Mouse (Mus musculus) neural tube, embryonic 14.5 days (tissue): ENCODE measurements around the gene Rdh16f1. TPM values are rescaled to one million over a fixed set of nuclear protein-coding genes. Genes with fewer than 3 reads are reported as not detected.
"Not testable (repeated sequence)": the region's sequence is repeated elsewhere in the genome, so short reads cannot be mapped to it uniquely, and the experiment has no call there.

ENCODE experiments used
- ATAC-seq: fragments of 200-750 bp; cut with Nextera tagmentation; 2 replicates; pipeline ENCODE4 v1.8.0; 2017; ENCODE audit warnings: low read depth, mild to moderate bottlenecking, moderate TSS enrichment, moderate library complexity
- H3K27ac ChIP-seq: fragments of 300-500 bp; sonication (generic); 2 replicates; pipeline ENCODE4 v1.5.1; 2014; ENCODE audit warnings: low read depth, mild to moderate bottlenecking, control low read depth, low read length, moderate library complexity, mixed read lengths
- H3K27me3 ChIP-seq: fragments of 300-500 bp; sonication (generic); 2 replicates; pipeline ENCODE4 v1.6.1; 2014; ENCODE audit warnings: low read length; ENCODE audit not compliant: control insufficient read depth, insufficient read depth
- H3K36me3 ChIP-seq: fragments of 300-500 bp; sonication (generic); 2 replicates; pipeline ENCODE4 v1.6.1; 2014; ENCODE audit warnings: low read length, mixed read lengths; ENCODE audit not compliant: control insufficient read depth, insufficient read depth
- H3K4me1 ChIP-seq: fragments of 300-500 bp; sonication (generic); 2 replicates; pipeline ENCODE4 v1.6.1; 2014; ENCODE audit warnings: low read length; ENCODE audit not compliant: control insufficient read depth, insufficient read depth
- H3K4me2 ChIP-seq: fragments of 300-500 bp; sonication (generic); 2 replicates; pipeline ENCODE4 v1.6.1; 2014; ENCODE audit warnings: mild to moderate bottlenecking, low read depth, low read length, control low read depth
- H3K4me3 ChIP-seq: fragments of 300-500 bp; sonication (generic); 2 replicates; pipeline ENCODE4 v1.5.1; 2014; ENCODE audit warnings: low read depth, low read length, control low read depth, mixed read lengths
- H3K9ac ChIP-seq: fragments of 300-500 bp; sonication (generic); replicated peaks from 2 replicates; pipeline ENCODE4 v1.6.1; 2014; ENCODE audit warnings: low read depth, mild to moderate bottlenecking, control low read depth, low read length, mixed read lengths
- H3K9me3 ChIP-seq: fragments of 300-500 bp; sonication (generic); 2 replicates; pipeline ENCODE4 v1.6.1; 2016; ENCODE audit warnings: low read length; ENCODE audit not compliant: control insufficient read depth
- WGBS: fragments of 180-500 bp; shearing (Covaris S2); extraction: QIAGEN DNeasy Blood & Tissue Kit; methylation state at CpG from one replicate; pipeline ENCODE4 v1.1.7; 2014; 5-methylcytosine and 5-hydroxymethylcytosine counted together
- polyA plus RNA-seq: library from polyadenylated mRNA; unstranded; fragments of >200 nt; fragmentation: Nextera tagmentation; extraction: Ambion mirVana; gene quantifications from 2 replicates; pipeline ENCODE4 v1.2.1, GENCODE M21; 2014

Gene Rdh16f1
- polyA plus RNA-seq, 1 experiment from 2014 or later: 0.25 TPM

DNA sequence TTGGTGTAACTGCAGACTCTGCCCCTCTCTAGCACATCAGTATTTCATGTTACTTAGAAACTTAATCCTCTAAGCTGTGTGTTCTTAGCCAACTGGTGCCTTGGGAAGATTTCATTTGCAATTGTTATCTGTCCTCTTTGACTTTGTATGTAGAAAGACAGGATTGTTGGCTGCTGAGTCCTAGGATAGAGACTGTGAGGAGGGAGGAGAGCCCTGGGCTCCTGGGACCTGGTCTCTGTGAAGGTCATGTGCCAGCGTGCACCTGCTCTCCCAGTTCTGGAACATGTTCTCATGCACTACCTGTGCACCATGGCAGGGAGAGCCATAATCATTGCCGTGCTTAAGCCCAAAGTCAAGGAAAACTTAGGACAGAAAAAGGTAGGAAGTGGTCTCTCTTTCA is 42.0 kb downstream of the Rdh16f1 start:
- 80% methylated on average over 2 of the region's 2 CpGs for WGBS
- Histone ChIP-seq H3K4me2 (no peak overlapping the region), H3K27me3 (no peaks in the 10 kb centered on the region), H3K4me1 (no peaks in the 10 kb centered on the region), H3K9ac (no peak overlapping the region), H3K36me3 (no peaks in the 10 kb centered on the region), H3K27ac (no peak overlapping the region), H3K9me3 (no peaks in the 10 kb centered on the region), H3K4me3 (no peak overlapping the region)
- no peak for ATAC-seq

DNA sequence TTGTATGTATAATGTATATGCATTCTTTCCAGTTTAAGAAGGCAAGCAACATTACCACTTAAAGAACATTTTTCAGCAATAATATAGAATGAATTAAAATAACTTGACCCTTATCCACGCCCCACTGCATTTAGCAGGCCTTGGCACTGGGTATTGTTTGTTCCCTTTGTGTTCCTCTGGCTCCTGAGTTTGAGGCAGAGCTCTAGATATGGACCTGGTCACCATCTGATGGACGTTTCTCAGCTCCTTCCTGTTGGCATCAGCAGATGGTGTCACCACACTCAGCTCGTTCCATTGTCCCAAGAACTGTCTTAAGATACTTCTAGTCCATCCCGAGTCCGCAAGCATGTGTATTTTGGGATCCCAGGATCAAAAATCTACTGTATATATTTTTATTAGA is 42.6 kb downstream of the Rdh16f1 start:
- H3K9me3 ChIP-seq: no peaks in the 10 kb centered on the region
- H3K27ac ChIP-seq: no peak overlapping the region
- H3K4me3 ChIP-seq: no peak overlapping the region
- no peaks in the 10 kb centered on the region for H3K4me1 ChIP-seq
- H3K9ac ChIP-seq: no peak overlapping the region
- H3K36me3 ChIP-seq: no peaks in the 10 kb centered on the region
- ATAC-seq: no peak
- no peak overlapping the region for H3K4me2 ChIP-seq
- 86% methylated on average over 5 of the region's 5 CpGs for WGBS
- H3K27me3 ChIP-seq: no peaks in the 10 kb centered on the region

DNA sequence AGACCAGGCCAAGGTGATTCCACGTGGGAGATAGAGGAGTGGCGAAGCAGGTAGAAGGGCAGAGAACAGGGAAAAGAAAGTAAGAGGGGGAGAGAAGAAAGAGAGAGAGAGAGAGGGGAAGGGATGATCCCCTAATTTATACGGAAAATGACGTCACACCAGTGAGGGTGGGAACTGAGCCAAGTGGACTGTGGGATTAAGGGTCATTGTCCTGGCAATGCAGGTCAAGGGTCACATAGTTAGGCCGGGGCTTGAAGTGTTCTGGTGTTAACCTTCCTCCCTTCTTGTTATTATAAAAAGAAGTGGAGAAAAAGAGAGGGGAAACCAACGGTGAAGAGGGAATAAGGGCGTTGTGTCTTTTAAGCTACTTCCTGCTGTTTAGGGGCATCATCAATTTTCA is 44.8 kb downstream of the Rdh16f1 start:
- Histone ChIP-seq H3K27me3 (no peaks in the 10 kb centered on the region), H3K27ac (no peak overlapping the region), H3K9me3 (no peaks in the 10 kb centered on the region), H3K4me3 (no peak overlapping the region), H3K36me3 (no peaks in the 10 kb centered on the region), H3K4me1 (no peaks in the 10 kb centered on the region), H3K4me2 (no peak overlapping the region), H3K9ac (no peak overlapping the region)
- ATAC-seq: no peak
- 70% methylated on average over 7 of the region's 7 CpGs for WGBS

DNA sequence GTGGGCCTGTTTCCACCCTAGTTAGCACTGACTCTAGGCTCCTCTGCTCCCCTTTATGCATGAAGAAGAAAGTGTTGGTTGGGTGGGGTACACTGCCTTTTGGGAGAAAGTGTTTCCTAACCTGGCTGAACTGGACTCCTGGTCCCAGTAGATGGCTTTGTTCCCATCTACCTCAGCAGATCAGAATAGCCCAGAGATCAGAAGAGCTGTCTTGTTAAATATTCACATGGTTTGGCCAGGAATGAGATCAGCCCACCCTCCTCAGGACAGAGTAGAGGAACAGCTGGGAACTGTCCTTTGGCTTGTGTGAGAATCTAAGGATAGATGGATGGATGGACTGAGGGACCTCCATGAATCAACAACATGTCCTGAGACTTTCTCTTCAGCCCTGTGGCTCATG is 56.3 kb downstream of the Rdh16f1 start:
- H3K4me3 ChIP-seq: no peak overlapping the region
- H3K9me3 ChIP-seq: no peaks in the 10 kb centered on the region
- no peak overlapping the region for H3K4me2 ChIP-seq
- no peaks in the 10 kb centered on the region for H3K36me3 ChIP-seq
- no peak for ATAC-seq
- H3K27me3 ChIP-seq: no peaks in the 10 kb centered on the region
- H3K27ac ChIP-seq: no peak overlapping the region
- no peaks in the 10 kb centered on the region for H3K4me1 ChIP-seq
- H3K9ac ChIP-seq: no peak overlapping the region

DNA sequence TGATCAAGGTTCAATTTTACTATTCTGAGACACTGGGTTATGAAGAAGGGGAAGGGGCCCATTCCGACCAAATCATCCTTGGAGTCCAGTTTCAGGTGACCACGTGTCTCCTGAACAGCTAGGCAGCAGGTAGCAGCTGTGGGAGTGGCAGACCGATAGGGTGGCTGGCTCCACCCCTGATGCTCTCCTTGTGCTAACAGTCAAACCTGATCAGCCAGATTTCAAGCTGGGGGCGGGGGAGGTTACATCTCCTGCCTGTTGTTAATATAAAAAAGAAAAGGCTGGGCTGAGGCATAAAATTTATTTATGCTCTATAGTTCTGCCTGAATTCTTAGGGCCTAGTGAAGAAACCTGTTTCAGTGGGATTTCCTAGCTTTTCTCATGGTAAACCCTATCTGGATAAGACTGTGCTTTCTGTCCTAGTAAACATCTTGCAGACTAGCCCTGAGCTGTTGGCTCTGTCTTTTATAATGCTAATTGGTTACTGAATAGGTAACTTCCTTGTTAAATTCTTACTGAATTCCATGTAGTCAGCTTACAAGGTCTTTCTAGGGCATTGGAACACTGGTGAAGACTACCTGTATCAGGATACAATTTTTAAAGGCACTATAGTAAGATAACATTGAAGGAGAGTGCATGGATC is 57.8 kb downstream of the Rdh16f1 start:
- H3K4me2 ChIP-seq, H3K4me3 ChIP-seq, H3K36me3 ChIP-seq, H3K9me3 ChIP-seq, H3K9ac ChIP-seq, H3K4me1 ChIP-seq, H3K27me3 ChIP-seq, ATAC-seq, H3K27ac ChIP-seq: not testable (repeated sequence)
- WGBS: 80% methylated on average over 4 of the region's 4 CpGs

DNA sequence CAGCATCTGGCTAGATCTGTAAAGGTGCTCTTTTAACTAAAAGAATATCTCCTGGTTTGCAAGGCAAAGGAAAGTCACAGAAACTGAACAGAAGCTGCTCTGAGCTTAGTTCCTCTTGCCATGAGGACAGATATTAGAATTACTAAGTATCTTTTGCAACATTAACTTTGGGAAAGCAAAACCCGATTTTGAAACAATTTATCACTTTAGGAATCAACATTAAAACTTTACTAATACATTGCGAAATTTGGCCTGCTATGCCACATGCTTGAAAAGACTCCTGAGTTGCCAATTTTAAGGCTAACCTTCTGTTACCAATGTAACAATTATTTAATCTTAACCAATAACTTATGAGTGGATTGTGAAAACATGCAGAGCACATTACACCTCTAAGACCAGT is 62.2 kb downstream of the Rdh16f1 start:
- not testable (repeated sequence) for H3K36me3 ChIP-seq, H3K9ac ChIP-seq, H3K9me3 ChIP-seq, ATAC-seq, H3K27ac ChIP-seq, H3K4me3 ChIP-seq, H3K27me3 ChIP-seq, H3K4me2 ChIP-seq, H3K4me1 ChIP-seq
- WGBS: 88% methylated on average over 2 of the region's 2 CpGs

DNA sequence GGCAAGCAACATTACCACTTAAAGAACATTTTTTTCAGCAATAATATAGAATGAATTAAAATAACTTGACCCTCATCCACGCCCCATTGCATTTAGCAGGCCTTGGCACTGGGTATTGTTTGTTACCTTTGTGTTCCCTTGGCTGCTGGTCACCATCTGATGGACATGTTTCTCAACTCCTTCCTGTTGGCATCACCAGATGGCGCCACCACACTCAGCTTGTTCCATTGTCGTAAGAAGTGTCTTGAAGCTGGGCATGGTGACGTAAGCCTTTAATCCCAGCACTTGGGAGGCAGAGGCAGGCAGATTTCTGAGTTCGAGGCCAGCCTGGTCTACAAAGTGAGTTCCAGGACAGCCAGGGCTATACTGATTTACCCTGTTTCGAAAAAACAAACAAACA is 65.8 kb downstream of the Rdh16f1 start:
- H3K4me3 ChIP-seq: no peak overlapping the region
- no peak overlapping the region for H3K9ac ChIP-seq
- no peak for ATAC-seq
- H3K27ac ChIP-seq: no peak overlapping the region
- no peaks in the 10 kb centered on the region for H3K36me3 ChIP-seq
- no peaks in the 10 kb centered on the region for H3K4me1 ChIP-seq
- no peaks in the 10 kb centered on the region for H3K9me3 ChIP-seq
- no peak overlapping the region for H3K4me2 ChIP-seq
- no peaks in the 10 kb centered on the region for H3K27me3 ChIP-seq
- WGBS: 78% methylated on average over 6 of the region's 6 CpGs

DNA sequence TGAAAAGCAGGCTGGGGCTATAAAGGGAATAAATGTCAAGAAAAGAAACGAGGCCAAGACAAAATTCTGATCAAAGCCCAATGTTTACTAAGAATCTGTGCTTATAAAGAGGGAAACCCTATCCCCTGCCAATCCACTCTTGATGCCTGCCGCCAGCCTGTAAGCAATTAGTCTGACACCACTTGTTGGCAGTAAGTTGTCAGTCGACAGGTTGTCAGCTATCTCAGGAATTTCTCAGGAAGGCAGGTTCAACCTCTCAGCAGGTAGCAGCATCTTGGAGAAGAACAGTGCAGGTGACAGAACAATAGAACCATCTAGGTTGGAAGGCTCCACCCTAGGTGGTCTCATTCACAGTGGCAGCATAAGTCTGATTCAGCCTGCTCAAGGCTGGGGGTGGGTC is 69.5 kb downstream of the Rdh16f1 start:
- ATAC-seq: no peak
- WGBS: 83% methylated on average over 3 of the region's 3 CpGs
- Histone ChIP-seq H3K4me2 (no peak overlapping the region), H3K9ac (no peak overlapping the region), H3K36me3 (no peaks in the 10 kb centered on the region), H3K4me3 (no peak overlapping the region), H3K27ac (no peak overlapping the region), H3K4me1 (no peaks in the 10 kb centered on the region), H3K27me3 (no peaks in the 10 kb centered on the region), H3K9me3 (no peaks in the 10 kb centered on the region)

DNA sequence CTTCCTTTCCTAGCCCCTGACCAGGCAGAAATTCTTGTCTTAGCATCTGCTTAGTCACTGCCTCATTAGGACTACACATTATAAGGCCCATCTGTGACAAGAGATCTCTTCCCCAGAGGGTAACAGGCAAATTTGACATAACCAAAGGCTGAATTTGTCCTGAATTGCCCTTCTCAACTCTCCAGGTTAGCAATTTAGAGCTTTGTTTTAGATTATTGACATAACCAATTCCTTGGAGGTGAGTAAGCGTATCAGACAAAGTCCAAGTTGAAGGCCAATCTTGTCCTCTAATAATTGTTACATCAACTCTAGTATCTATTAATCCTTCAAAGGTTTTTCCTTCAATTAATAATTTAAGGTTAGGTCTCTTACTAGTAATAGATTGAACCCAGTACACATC is 74.6 kb downstream of the Rdh16f1 start:
- 100% methylated on average over 1 of the region's 1 CpGs for WGBS
- H3K27ac ChIP-seq, ATAC-seq, H3K4me3 ChIP-seq, H3K27me3 ChIP-seq, H3K36me3 ChIP-seq, H3K4me1 ChIP-seq, H3K9me3 ChIP-seq, H3K4me2 ChIP-seq, H3K9ac ChIP-seq: not testable (repeated sequence)

DNA sequence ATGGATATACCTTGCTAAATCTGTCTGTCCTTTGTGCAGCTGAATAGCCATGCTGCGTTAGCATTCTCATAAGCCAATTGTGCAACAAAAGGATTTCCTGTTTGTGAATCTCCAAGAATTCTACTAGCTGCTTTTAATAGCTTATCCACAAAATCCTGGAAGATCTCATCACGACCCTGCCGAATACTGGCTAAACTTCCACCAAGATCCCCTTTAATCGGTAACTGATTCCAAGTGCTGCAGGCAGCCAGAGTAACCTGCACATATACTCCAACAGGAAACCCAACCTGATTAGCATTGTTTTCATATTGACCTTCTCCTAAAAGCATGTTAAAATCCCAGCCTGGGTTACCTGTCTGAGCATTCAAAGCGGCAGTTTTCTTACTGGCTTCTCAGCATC is 75.7 kb downstream of the Rdh16f1 start:
- H3K27ac ChIP-seq: no peak overlapping the region
- no peaks in the 10 kb centered on the region for H3K36me3 ChIP-seq
- no peaks in the 10 kb centered on the region for H3K9me3 ChIP-seq
- H3K4me1 ChIP-seq: no peaks in the 10 kb centered on the region
- WGBS: 88% methylated on average over 5 of the region's 5 CpGs
- no peak overlapping the region for H3K9ac ChIP-seq
- no peak overlapping the region for H3K4me2 ChIP-seq
- no peak for ATAC-seq
- H3K27me3 ChIP-seq: no peaks in the 10 kb centered on the region
- no peak overlapping the region for H3K4me3 ChIP-seq
